Mouse (Mus musculus): ENCODE data around the gene Galnt2.

GRCm38 (mm10) chr8:124239350-124239749 is 8.2 kb downstream of the Galnt2 start:
- no peak for TF ChIP-seq CTCF (IDR thresholded peaks at IDR 0.05; ENCODE audit: control insufficient read depth, insufficient read depth, low read length)
- no peak for TF ChIP-seq POLR2A (IDR thresholded peaks at IDR 0.05; ENCODE audit: borderline replicate concordance, control insufficient read depth, low read depth, low read length)

All from bone marrow, adult 2 months (tissue).